Mouse (Mus musculus): Measurements from ENCODE around the gene Fam167b.

DNA sequence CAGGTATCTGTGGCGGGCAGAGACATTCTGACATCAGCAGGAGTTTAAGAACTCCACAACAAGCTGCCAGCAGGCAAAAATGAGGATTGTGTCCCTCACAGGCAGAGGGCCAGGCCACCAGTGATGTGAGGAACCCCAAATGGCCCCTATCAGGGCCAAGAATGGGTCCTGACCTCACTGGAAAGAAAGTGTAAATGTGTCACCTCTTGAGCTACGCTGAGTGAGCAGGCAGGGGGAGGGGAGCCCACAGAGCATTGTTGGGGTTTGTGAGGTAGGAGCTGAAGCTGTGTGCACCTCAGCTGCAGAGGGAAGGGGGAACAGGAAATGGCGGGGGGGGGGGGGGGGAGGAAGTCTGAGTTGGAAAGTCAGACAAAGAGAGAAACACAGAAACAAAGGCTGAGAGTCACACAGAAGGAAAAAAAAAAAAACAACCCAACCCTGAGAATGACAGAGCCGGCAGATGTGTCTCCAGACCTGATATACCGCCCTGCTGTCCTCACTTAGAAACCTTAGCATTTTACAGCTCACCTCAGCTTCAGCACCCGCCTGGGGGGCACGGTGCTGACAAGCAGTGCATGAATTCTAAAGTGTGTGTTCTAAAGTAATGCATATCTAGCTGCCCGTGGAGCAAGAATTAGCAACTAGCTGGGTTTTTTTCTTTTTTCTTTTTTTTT is 3.0 kb downstream of the Fam167b start:
- TF ChIP-seq CTCF (IDR thresholded peaks at IDR 0.05; ENCODE audit: low read depth, low read length), result no peak
- TF ChIP-seq POLR2A (IDR thresholded peaks at IDR 0.05; ENCODE audit: extremely low read depth, insufficient read depth, low read length), result no peak
